Mouse (Mus musculus) embryo, embryonic 10 days (tissue): ENCODE measurements around the gene Tubd1.
"Not testable (repeated sequence)": the region's sequence is repeated elsewhere in the genome, so short reads cannot be mapped to it uniquely, and the experiment has no call there.

Experiments
- DNase-seq: peaks from one replicate; pipeline ENCODE4 v3.0.0-alpha.2; 2015; ENCODE audit warnings: low spot score

Gene Tubd1

DNA sequence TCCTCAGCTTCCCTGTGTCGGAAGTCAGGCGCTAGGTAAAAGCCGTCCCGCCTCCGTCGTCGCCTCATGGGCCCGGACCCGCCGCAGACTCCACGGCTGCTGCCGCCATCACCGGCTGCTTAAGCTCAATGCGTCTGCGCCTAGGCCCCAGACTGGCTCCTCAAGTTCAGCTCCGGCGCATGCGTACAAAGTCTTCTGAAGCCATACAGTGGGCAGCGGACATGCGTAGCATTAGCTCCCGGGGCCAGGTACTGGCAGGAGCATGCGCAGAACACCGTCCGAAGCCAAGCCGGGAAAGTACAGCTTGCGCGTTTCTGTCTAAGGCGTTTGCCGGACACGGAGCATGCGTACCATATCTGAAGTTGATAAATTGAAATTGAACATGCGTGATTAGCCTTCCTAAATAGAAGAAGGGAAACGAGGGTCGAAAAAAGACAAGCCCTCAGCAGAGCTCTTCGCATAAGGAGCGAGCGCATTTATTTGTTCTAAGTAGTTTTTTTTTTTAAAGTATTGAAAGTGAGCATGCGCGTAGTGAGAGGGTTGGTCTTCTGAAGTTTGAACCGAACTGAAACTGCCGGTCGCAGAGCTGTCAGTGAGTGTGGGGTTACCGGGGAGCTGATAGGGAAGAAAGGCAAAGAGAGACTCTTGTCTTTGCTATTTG is at the start of gene Tubd1, which contains the start of gene Rps6kb1:
Gene Tubd1, plus strand, starts transcription at position 353 of the 661 bp plus-strand sequence.
Gene Rps6kb1, minus strand, starts transcription at position 167 of the 661 bp plus-strand sequence.
- peak; percentile 100 for DNase-seq

DNA sequence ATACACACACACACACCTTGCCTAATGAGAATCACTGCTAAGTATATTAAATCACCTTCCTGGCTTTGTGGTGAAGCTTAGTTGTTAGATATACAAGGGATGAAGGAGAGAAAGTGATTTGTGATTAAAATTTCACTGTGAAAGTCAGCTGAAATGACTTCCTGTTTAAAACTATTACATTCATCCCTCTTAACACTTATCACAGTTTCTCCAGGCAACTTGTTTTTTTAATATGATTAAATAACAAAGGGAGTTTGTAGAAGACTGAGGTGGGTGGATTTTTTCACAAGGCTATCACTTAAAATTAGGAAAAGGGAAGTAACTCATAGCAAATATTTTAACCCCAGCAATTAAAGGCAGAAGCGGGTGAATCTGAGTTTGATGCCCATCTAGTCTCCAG is 47.4 kb upstream of the Tubd1 start:
- DNase-seq, result no peak

DNA sequence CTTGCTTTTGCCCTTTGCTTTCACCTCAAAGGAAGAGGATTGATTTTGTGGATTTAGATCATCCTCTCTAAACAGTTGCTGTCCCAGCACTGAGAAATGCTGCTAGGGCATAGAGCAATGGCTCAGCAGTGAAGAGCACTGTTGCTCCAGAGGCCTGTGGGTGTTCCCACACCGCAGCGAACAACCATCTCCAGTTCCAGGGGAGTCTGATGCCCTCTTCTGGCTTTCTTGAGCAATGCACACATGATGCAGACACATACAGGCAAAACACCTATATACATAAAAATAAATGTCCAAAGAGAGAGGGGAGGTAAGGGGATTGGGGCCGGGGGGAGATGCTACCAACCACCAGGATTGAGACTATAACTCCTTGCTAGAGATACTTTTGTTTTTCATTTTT is 46.9 kb upstream of the Tubd1 start:
- no peak for DNase-seq

DNA sequence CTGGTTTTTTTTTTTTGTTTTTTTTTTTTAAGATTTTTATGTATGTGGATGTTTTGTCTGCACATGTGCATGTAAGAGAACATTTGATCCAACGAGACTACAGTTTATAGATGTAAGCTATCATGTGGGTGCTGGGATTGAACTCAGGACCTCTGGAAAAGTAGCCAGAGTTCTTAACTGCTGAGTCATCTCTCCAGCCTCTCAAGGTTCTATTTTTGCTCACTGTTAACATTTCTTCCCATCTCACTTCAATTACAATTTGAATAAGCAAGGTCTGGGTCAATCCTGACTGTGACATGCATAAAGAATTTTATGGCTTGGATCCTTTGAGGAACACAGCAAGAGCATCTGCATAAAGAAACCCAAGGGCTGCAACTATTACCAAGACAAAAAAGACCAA is 44.0 kb upstream of the Tubd1 start:
- DNase-seq, result no peak

DNA sequence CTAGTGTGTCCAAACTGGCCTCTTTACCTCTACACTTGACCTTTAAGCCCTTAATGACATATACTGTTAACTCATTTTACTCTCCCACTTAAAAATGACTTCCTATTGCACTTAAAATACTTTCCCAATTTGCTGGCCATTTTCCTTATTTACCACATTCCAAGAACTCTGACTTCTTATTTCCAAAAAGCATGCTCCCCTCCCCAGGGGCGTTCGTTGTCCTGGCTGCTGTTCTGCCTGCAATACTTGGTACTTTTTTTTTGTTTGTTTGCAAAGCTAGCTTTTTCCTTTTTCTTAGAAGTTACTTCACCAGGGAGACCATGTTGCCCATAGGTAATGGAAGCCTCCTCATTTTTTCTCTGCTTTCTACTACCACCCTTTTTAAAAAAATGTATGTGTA is 41.7 kb upstream of the Tubd1 start:
- no peak for DNase-seq

DNA sequence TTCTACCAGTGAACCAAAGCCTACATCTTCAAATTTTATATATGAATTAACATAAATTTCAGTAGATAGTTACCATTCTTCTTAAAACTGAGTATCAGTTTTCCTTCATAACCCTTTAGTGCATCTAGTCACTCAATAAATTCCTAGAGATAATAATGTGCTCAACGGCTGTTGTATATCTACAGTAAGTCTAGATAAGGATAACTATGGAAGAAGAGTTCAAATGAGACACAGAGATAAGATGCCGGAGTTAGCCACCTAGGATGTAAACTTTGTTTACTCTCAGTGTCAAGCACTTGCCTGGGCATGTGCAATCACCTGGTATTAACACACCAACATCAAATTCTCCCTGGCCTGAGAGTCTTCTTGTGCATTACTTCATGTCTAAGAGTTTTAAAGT is 37.5 kb upstream of the Tubd1 start:
- no peak for DNase-seq

DNA sequence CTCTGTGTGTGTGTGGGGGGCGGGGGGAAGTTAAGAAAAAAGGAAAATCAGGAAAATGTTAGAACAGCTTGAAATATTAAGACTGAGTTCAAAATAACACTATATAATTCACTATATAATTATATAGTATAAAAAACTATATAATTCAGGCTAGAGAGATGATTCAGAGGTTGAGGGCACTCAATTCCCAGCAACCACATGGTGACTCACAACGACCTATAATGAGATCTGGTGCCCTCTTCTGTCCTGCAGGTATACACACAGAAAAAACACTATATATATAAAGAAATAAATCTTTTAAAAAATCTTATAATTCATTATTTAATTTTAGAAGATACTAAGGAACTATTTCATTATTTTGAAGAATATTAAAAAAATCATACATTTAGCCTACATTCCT is 36.8 kb upstream of the Tubd1 start:
- DNase-seq, result no peak

DNA sequence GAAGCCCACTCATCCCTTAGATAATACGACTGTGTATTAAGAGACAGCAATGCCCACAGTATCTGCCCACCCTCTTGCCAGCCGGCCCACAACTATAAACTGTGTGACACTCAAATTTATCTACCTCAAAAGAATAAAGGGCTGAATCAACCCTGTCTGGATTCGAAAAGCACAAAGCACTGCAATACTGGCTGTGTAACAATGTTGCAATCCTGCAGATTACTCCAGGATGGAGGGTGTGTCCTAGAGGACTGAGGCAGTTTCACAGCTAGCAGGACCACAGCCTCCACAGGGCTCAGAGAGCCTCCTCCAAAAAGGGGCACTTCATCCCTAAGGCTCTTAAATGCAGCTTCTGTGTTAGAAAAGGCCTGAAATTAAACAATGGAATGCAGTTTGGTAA is 28.2 kb upstream of the Tubd1 start:
- DNase-seq, result no peak

DNA sequence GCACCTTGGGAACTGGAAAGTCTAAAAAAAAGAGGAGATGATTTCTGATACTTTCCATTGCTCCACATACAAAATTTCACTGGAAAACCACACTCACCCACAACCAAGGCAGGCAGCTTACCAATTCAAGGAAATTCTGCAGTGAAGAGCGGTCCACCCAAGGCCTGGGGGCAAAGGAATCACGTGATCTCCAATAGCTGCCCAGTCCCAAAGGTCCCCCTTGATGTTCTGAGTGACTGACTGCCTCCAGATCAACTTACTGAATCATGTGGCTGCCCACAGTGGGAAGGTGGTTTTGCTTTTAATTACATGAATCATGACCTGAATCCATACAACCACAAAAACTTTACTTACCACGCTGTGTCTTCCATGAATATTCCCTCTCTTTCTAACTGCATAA is 27.6 kb upstream of the Tubd1 start:
- DNase-seq, result no peak

DNA sequence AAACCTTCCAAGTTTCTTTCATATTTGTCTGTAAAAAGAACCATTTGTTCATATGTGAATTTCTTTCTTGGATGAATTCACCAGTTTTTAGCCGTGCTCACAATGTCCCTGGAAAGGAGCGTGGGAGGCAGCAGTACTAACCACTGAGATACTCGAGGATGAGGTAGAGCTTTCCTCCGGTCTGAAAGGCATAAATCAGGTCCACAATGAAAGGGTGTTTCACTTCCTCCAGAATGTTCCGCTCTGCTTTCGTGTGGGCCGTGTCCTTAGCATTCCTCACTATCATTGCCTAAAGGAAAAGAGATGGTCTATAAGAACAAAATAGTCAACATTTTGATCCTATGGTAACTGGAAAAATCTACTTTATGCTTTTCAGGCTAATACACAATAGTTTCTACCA is 25.0 kb upstream of the Tubd1 start:
- DNase-seq, result no peak

DNA sequence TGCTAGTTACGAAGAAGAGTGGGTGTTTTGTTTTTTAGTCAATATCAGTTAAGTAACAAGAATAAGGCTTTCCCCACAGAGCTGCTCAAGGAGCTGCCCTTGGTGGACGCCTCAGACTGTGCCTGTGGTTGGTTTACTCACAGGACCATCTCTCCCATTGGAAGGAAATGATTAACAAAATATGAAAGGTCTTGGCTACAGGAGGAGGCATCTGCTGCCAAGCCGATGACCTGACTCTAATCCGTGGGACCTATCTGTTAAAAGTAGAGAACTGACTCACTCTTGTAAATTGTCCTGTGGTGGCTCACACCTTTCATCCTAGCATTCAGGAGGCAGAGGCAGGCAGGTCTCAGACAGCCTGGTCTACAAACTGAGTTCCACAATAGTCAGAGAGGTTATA is 17.3 kb upstream of the Tubd1 start:
- no peak for DNase-seq

DNA sequence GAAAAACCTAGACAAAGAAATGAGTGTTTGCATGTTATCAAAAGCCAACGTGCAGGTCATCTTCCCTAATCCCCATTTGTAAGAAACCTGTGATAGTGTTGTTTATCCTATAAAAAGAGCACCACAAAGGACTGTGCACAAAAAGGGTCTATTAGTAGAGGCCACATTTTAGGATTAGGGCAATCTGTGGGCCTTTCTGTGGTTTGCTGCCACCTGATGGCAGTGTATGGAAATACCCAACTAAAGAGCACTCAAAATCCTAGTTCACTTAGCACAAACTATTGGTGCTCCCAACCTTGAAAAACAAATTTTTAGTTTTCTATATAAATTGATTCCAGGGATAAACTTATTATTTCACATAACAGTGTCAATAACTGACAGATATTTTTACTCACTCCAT is 12.0 kb upstream of the Tubd1 start:
- peak; percentile 28 for DNase-seq

DNA sequence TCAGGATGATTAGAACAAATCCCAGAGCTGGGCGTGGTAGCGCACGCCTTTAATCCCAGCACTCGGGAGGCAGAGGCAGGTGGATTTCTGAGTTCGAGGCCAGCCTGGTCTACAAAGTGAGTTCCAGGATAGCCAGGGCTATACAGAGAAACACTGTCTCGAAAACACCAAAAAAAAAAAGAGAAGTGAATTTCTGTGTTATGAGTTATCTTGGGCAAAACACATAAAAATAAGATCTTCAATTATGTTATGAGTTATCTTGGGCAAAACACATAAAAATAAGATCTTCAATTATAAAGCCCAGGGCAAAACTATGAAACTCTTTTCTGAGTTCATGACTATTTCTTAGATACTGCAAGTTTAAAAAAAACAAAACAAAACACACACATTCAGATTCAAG is 11.5 kb upstream of the Tubd1 start:
- DNase-seq, result not testable (repeated sequence)

DNA sequence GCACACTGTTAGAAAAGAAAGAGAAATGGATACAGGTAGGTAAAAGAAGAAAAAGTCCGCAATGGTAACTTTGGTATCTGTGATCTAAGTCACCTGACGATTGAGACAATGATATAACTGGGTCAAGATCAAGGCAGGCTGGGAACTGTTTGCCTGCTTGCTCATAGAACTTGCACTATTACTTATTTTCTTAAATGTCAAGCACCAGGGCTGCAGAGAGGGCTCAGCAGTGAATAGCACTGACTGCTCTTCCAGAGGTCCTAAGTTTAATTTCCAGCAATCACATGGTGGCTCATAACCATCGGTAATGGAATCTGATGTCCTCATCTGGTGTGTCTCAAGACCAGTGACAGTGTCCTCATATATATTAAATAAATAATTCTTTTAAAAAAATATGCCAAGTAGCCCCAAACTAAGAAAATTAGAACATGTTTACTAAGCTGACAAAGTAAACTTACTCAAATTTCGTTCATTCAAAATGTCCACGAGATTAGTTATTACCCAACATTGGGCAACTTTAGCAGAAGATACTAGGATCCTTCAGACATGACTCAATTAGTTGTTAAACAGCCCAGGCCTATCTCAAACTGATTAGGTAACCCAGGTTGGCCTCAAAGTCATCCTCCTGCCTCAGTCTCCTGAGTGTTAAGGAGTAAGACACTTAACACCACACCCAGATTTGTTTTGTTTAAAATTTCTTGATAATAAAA is 10.4 kb upstream of the Tubd1 start:
- no peak for DNase-seq

DNA sequence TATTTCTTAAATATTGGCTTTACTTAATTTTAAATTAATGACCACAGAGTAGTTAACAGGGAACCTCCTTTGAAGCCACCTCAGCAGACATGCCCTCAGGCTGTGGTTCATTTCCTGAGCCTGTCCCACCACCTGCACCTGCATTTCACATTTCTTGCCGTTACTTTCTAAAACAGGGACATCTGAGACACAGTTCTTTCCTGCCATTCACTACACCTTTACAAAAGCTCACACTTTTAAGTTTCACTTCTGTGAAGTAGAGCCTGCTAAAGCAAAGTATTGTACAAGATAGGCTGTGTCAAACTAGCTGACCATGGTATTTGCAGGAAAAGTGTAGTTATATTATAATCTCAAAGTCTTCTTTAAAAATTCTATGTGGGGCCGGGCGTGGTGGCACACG is 6.0 kb upstream of the Tubd1 start:
- no peak for DNase-seq

DNA sequence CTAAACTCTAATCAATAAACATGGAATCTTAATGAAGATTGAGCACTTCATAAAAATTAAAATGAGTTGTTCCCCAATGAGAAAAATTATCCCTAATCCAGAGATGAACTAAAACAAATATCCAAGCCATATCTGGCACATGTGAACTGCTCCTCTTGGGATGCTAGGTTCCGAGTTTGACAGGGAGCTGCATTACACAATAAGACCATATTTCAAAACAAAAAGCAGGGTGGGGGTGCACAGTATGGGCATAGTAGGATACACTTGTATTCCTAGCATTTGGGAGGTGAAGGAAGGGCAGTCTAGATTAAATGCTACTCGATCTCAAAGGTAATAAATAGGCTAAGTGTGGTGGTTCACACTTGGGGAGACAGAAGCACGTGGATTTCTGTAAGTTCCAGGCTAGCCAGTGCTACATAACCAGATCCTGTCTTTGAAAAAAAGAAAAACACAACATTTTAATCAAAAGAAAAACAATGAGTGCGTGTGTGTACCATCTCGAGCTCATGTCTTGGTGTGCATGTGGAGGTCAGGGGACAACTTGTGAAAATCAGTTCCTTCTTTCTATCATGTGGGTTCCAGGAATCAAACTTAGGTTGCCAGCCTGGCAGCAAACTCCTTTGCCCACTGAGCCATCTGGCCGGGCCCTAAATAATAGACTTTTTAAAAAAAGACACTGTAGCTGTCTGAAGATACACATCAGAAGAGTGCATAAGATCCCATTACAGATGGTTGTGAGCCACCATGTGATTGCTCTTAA is 4.9 kb upstream of the Tubd1 start:
- no peak for DNase-seq

DNA sequence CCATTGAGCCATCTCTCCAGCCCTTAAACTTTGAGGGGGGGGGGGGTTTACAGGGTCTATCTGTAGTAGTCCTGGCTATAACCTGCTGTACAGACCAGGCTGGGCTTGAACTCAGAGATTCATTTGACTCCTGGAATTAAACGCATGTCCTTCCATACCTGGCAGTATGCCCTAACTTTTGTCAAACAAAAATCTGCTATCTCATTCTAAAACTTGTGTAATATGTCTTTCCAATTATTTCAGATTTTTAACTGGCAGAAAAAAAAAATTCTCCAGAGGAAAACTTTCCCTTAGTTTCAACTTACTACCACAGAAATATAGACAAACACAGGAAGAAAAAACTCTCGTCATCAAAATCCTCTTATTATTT is 4.3 kb upstream of the Tubd1 start:
- DNase-seq, result no peak

DNA sequence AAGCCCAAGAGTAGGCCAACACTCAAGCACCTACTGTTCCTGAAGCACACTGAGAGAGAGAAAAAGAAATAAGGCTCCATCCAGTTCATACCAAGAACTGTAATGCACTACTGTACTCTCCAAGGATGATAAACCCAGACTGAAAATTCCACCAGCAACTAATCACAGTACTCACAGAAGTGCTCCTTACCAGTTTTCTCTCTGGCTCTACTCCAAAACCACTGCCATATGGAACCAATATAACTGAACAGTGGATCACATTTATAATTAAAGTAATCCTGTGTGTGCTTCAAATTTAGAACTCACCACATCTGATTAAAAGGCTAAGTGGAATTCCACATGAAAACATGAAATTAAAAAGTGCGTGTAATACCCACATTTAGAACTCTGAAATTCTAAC is 1.9 kb upstream of the Tubd1 start:
- DNase-seq, result no peak

DNA sequence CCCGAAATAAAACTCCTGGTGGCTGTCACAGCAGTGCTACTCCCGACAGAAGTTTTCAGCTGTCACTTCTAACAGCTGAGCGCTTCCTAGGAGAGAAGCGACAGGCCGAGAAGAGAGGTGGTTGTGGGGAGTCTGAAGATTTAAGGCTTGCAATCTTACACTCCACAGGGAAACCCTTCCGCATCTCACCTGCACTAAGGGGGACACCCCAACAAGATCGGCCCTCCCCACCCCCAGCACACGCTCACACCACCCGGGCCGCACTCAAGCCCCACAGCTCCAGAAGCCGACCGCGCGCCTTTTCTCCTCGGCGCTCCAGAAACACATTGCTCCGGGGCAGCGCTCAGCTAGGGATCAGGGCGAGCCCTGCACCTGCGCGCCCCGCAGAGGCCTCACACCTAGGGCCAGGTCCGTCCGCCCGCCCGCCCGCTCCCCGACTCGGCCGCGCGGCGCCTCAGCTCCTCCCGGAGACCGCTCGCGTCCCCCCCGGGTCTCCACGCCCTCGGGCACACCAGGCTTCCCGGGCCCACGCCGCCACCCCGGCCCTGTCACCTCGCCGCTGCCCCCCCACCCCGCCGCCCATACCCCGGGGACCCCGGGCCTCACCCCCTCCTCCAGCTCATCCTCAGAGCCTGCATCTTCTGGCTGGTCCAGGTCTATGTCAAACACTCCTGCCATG is 692 bp upstream of the Tubd1 start:
- peak; percentile 35 for DNase-seq

DNA sequence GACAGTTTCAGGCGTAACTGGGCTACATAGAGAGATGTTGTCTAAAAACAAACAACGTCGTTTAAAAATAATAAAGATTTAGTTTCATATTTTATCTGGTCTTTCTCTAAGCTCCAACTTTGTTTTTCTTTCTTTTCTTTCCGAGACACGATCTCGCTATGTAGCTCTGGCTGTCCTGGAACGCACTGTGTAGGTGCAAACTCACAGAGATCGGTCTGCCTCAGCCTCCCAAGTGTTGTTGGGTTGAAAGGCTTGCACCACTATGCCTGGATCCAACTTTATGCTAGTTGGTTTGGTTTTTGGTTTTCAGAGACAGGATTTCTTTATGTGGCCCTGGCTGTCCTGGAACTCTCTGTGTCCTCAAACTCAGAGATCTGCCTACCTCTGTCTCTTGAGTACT is 765 bp downstream of the Tubd1 start:
- DNase-seq, result peak; percentile 14

DNA sequence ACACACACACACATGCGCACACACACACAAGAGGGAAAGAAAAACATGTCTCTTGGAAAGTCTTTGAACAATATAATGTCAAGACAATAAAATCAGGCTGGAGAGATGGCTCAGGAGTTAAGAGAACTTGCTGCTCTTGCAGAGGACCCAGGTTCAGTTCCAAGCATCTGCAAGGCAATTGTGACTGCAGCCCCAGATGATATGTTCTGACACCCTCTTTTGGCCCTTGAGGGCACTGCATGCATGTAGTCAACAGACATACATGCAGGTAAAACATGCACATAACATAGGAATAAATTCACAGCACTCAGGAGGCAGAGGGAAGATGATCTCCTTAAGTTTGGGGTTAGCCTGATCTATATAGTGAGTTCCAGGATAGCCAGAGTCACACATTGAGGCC is 2.6 kb downstream of the Tubd1 start:
- DNase-seq, result no peak

DNA sequence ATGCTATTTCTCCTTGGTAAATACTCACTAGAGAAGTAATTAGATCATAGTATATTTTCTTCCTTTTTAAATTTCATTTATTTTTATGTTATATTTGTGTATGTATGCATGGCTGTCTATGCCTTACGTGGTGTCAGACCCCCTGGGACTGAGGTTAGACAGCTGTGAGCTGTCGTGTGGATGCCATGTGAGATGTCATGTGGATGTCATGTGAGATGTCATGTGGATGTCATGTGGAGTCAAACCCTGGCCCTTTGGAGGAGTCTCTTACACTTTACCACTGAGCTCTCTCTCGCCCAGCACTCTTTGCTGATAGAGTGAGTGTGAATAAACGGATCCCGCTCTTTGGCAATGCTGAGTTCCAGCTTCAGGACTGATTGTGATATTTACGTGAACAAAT is 8.7 kb downstream of the Tubd1 start:
- DNase-seq, result no peak

DNA sequence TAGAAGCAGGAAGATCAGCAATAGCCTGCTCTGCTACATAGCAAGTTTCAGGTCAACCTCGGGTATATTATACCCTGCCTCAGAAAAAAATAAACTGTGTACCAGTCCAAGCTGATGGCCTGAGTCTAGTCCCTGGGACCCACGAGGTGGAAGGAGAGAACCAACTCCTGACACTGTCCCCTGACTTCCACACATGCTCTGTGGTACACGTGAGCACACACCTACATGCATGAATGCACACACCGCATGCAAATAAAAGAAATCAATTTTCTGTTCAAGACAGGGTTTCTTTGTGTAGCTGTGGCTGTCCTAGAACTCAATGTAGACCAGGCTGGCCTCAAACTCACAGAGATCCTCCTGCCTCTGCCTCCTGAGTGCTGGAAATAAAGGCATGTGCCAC is 13.5 kb downstream of the Tubd1 start:
- no peak for DNase-seq
